Mouse (Mus musculus) bone marrow, adult 2 months (tissue): Measurements from ENCODE around the gene Orai3.

ENCODE experiments used
- CTCF ChIP-seq: fragments of 200-500 bp; IDR thresholded peaks from 2 replicates; pipeline ENCODE4 v1.5.1; 2011; ENCODE audit warnings: low read length, control low read depth; ENCODE audit not compliant: control insufficient read depth, insufficient read depth
- POLR2A ChIP-seq: fragments of 200-500 bp; IDR thresholded peaks from 2 replicates; pipeline ENCODE4 v1.6.1; 2011; ENCODE audit warnings: low read depth, mild to moderate bottlenecking, control low read depth, low read length, borderline replicate concordance; ENCODE audit not compliant: control insufficient read depth

- TF ChIP-seq POLR2A = no peak
- no peak for TF ChIP-seq CTCF
These were observed 2.5 kb downstream of the Orai3 start for GRCm38 (mm10) chr7:127772080-127772479.
